Mouse (Mus musculus): ENCODE results near the gene Apon.
"Not testable (repeated sequence)": the region's sequence is repeated elsewhere in the genome, so short reads cannot be mapped to it uniquely, and the experiment has no call there.

The Apon gene

GRCm38 (mm10) chr10:128272819-128273439, 19.0 kb downstream of the Apon start:
- not testable (repeated sequence) for DNase-seq (ENCODE audit: low read depth, low spot score)

- not testable (repeated sequence) for DNase-seq (ENCODE audit: low read depth, low spot score)
Measured at GRCm38 (mm10) chr10:128275374-128275773, 21.5 kb downstream of the Apon start.

GRCm38 (mm10) chr10:128278158-128278557, 24.3 kb downstream of the Apon start:
- no peak for DNase-seq (ENCODE audit: low read depth, low spot score)

DNA sequence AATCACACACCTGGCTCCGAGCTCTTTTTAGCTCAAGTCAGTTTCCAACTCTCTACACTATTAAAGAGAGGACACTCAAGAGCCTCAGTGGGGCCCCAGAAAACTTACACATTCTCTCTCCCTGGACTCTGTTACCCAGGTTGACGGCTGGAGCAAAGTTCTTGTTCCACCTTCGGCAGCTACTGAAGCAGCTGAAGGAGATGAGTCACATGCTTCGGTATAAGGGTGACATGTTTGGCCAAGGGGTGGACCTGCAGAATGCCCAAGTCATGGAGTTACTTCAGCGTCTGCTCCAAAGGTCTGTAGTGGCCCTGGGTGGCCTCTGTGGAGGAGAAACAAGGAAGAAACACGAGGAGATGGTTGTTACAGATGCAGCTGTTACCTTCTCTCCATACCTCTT, 27.0 kb downstream of the Apon start:
- DNase-seq (ENCODE audit: low read depth, low spot score) = no peak

GRCm38 (mm10) chr10:128281682-128282081, 27.8 kb downstream of the Apon start:
- DNase-seq (ENCODE audit: low read depth, low spot score) = no peak

- no peak for DNase-seq (ENCODE audit: low read depth, low spot score)
Measured at GRCm38 (mm10) chr10:128282886-128283450, 29.1 kb downstream of the Apon start.

GRCm38 (mm10) chr10:128283604-128284579, 30.0 kb downstream of the Apon start:
- peak; percentile 80 for DNase-seq (ENCODE audit: low read depth, low spot score)

GRCm38 (mm10) chr10:128290594-128290993, 36.7 kb downstream of the Apon start:
- DNase-seq (ENCODE audit: low read depth, low spot score) = not testable (repeated sequence)

GRCm38 (mm10) chr10:128296370-128297090, 42.6 kb downstream of the Apon start:
- no peak for DNase-seq (ENCODE audit: low read depth, low spot score)

- DNase-seq (ENCODE audit: low read depth, low spot score) = no peak
Measured at GRCm38 (mm10) chr10:128297221-128297620, 43.3 kb downstream of the Apon start.

- no peak for DNase-seq (ENCODE audit: low read depth, low spot score)
Measured at GRCm38 (mm10) chr10:128297622-128298021, 43.7 kb downstream of the Apon start.

DNA sequence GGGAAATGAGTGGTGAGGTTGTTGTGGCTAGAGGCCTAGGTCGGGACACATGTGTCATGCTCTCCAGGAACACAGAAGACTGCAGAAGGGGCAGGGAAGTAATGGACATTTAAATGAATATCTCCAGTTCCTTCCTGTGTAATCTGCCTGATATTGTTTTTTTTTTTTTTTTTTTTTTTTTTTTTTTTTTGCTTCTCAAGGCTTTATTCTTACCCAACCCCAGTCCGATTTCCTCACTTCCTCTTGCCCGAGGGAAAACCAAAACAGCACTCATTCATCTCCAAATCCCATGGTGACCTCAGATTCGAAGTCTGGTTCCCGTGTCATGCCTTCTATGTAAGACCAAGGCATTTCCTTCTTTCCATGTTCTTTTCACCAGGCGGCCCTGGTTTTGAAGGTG, 44.3 kb downstream of the Apon start:
- DNase-seq (ENCODE audit: low read depth, low spot score) = peak; percentile 43

- DNase-seq (ENCODE audit: low read depth, low spot score) = no peak
Measured at GRCm38 (mm10) chr10:128298702-128299171, 44.8 kb downstream of the Apon start, which contains the start of gene Il23a. Il23a (minus strand) TSS chr10:128298752.

DNA sequence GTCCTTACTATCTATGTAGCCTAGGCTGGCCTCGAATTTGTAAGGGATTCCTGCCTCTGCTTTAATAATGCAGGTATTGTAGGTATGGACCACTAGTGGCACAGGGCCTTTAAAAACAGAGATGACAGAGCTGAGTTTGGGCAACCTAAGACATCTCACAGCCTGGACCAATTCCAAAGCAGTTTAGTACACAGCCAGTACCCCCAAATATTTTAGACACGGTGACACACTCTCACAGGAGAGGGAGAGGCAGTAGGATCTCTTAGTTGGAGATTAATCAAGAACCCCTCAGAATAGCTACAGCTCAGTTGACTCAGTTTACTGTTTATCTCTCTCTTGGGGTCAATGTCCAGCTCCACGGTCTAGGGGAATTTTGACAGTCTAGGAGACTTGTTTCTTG, 48.5 kb downstream of the Apon start:
- DNase-seq (ENCODE audit: low read depth, low spot score) = peak; percentile 29

GRCm38 (mm10) chr10:128302785-128303125, 48.9 kb downstream of the Apon start:
- DNase-seq (ENCODE audit: low read depth, low spot score) = no peak

- peak; percentile 100 for DNase-seq (ENCODE audit: low read depth, low spot score)
Measured at GRCm38 (mm10) chr10:128303126-128304021, 49.5 kb downstream of the Apon start, which contains the start of gene Pan2. Pan2 (plus strand) TSS chr10:128303335.
